Mouse (Mus musculus): ENCODE results near the gene Mif4gd. TPM values are rescaled to one million over a fixed set of nuclear protein-coding genes. Genes with fewer than 3 reads are reported as not detected.
"Not testable (repeated sequence)": the region's sequence is repeated elsewhere in the genome, so short reads cannot be mapped to it uniquely, and the experiment has no call there.

The Mif4gd gene
- 9.6 and 15.5 TPM in 2 replicates for polyA plus RNA-seq (2012; ENCODE audit: insufficient read depth, low replicate concordance)

DNA sequence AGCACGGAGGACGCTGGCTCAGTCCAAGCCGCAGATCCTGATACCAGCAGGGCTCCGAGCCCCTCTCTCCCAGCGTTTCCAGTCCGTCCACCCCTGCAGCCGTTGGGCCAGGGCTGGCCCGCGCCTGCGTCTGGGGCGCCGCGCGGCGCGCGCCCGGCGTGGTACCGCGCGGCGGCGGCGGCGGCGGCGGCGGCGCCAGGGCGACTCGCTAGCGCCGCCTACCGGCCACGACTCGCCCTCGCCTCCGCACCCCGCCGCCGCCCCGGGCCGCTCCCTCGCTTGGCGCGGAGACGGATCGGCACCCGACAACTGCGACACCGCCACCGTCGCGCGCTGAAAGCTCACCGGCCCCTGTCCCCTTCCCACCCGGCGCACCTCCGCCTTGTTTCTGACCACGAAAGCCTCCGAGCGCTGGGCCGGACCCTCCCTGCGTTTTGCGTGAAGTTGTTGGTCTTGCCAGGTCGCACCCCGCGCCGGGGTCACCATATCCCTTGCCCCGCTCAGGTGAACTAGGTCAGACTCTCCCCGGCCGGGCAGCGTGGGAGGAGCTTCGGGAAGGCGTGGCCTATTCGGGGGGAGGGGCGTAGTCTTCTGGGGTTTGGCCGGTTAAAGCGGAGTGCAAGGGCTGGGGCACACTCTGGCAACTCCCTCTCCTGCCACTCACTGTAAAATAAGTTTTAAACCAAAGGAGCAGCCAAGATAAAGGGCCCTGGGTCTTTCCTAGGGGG lies at the start of gene Mif4gd:
Gene Mif4gd (minus strand): TSS at position 560 of the 728 bp plus-strand sequence.
- Histone ChIP-seq H3K4me1 (peaks cover 61% of the 10 kb centered on the region), H3K9me3 (no peaks in the 10 kb centered on the region), H3K27me3 (replicated peaks) (no peaks in the 10 kb centered on the region), H3K4me3 (replicated peaks) (peak within 1 kb of the TSS; percentile 97), H3K36me3 (replicated peaks; ENCODE audit: low read length) (peaks cover 68% of the 10 kb centered on the region)
- no peak for TF ChIP-seq FLI1 (IDR thresholded peaks at IDR 0.05; ENCODE audit: low read length)
- TF ChIP-seq GATA1 (IDR thresholded peaks at IDR 0.05; ENCODE audit: borderline replicate concordance, low read length), result no peak

DNA sequence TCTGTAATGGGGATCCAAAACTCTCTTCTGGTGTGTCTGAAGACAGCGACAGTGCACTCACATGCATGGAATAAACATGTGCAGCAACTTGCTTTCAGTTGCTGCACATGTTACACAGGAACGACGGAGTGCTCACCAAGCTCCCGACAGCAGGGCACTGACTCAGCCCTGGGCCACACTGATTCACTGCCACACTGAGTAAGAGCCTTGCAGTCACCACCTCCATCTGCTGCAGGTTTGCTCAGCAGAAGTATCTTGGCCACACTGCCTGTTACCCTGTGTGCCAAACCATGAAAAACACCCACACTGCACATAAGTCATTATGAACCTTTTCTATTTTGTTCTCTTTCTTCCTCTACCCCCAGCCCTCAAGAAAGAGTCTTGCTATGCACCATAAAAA lies 47.6 kb upstream of the Mif4gd start:
- Histone ChIP-seq H3K36me3 (replicated peaks; ENCODE audit: low read length) (peaks cover 73% of the 10 kb centered on the region), H3K4me1 (peaks cover 94% of the 10 kb centered on the region), H3K4me3 (replicated peaks) (peak overlapping the region; percentile 64), H3K27me3 (replicated peaks) (no peaks in the 10 kb centered on the region), H3K9me3 (0 out of 2 replicates have a peak, but pooled peaks cover 5% of the 10 kb centered on the region)
- no peak for TF ChIP-seq FLI1 (IDR thresholded peaks at IDR 0.05; ENCODE audit: low read length)
- TF ChIP-seq GATA1 (IDR thresholded peaks at IDR 0.05; ENCODE audit: borderline replicate concordance, low read length), result no peak

DNA sequence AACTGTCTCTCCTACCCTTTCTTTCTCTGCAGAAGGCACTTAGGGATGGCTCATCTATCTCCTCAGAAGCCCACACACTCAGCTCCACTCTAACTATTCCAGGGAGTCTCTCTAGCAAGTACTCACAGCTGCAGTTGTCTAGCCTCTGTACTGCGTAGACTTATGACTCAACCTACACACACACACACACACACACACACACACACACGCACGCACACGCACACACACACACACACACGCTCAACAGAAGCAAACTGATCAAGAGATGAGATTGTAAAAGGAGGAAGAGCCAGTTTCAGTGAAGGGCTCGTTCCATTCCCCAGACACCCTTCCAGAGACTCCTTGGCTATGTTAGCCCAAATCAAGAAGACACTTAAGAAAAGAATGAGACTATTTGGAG lies 45.8 kb upstream of the Mif4gd start:
- Histone ChIP-seq H3K4me3 (replicated peaks) (no peak overlapping the region), H3K9me3 (0 out of 2 replicates have a peak, but pooled peaks cover 5% of the 10 kb centered on the region), H3K27me3 (replicated peaks) (no peaks in the 10 kb centered on the region), H3K4me1 (peaks cover 94% of the 10 kb centered on the region), H3K36me3 (replicated peaks; ENCODE audit: low read length) (peaks cover 76% of the 10 kb centered on the region)
- TF ChIP-seq GATA1 (IDR thresholded peaks at IDR 0.05; ENCODE audit: borderline replicate concordance, low read length) (no peak), FLI1 (IDR thresholded peaks at IDR 0.05; ENCODE audit: low read length) (no peak)

DNA sequence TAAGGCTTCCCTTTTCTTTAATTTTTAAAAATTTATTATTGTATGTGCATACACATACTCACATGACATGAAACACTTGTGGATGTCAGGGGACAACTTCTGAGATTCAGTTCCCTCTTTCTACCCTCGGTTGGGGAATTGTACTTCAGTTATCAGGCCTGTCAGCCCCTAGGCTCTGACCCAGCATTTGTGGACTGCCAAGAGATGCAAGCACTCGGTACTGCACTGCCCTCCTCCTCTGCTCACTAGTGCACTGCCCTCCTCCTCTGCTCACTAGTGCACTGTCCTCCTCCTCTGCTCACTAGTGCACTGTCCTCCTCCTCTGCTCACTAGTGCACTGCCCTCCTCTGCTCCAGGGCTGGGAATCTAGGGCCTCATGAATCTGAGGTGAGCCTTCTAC lies 41.4 kb upstream of the Mif4gd start:
- H3K4me1 ChIP-seq, result peaks cover 90% of the 10 kb centered on the region
- TF ChIP-seq FLI1 (IDR thresholded peaks at IDR 0.05; ENCODE audit: low read length) (no peak), GATA1 (IDR thresholded peaks at IDR 0.05; ENCODE audit: borderline replicate concordance, low read length) (no peak)
- no peaks in the 10 kb centered on the region for H3K9me3 ChIP-seq
- H3K27me3 ChIP-seq (replicated peaks), result no peaks in the 10 kb centered on the region
- peak overlapping the region; percentile 80 for H3K4me3 ChIP-seq (replicated peaks)
- peaks cover 81% of the 10 kb centered on the region for H3K36me3 ChIP-seq (replicated peaks; ENCODE audit: low read length)

DNA sequence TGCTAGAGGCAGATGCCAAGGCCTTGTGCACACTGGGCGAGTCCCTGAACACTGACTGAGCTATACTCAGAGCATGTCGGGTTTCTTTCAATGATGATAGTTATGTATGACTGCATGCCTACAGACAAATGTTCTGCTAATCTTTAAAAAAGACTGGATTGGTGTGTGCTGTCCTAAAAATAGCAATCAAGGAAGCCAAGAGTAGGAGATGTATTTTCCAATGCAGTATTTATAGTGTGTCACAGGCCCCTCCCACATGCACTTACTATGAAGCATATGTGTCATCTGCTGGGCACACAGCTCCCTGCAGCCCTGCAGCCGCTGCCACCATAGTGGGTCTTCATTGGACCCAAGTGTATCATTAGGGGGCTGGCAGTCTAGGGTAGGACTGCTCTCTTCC lies 40.4 kb upstream of the Mif4gd start:
- no peaks in the 10 kb centered on the region for H3K27me3 ChIP-seq (replicated peaks)
- peaks cover 90% of the 10 kb centered on the region for H3K4me1 ChIP-seq
- peaks cover 84% of the 10 kb centered on the region for H3K36me3 ChIP-seq (replicated peaks; ENCODE audit: low read length)
- no peak overlapping the region for H3K4me3 ChIP-seq (replicated peaks)
- H3K9me3 ChIP-seq, result no peaks in the 10 kb centered on the region
- TF ChIP-seq GATA1 (IDR thresholded peaks at IDR 0.05; ENCODE audit: borderline replicate concordance, low read length) (no peak), FLI1 (IDR thresholded peaks at IDR 0.05; ENCODE audit: low read length) (no peak)

DNA sequence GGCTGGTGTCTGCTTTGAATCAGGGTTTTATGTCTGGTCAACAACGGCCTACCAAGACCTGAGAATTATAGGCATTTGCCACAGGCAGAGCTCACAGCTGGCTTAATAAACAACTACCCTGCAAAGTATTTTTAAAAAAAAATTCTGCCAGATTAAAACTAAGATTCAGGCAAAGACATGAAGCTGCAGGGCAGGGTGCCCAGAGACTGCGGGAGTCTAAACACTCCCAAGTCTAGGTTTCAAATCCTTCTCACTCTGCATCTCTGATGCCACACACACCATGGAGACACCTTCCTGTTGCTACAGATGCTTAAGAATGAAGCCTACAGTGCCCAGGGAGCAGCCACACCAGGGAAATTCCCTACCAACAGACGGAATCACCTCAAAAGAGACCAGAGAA lies 38.9 kb upstream of the Mif4gd start:
- peaks cover 92% of the 10 kb centered on the region for H3K36me3 ChIP-seq (replicated peaks; ENCODE audit: low read length)

DNA sequence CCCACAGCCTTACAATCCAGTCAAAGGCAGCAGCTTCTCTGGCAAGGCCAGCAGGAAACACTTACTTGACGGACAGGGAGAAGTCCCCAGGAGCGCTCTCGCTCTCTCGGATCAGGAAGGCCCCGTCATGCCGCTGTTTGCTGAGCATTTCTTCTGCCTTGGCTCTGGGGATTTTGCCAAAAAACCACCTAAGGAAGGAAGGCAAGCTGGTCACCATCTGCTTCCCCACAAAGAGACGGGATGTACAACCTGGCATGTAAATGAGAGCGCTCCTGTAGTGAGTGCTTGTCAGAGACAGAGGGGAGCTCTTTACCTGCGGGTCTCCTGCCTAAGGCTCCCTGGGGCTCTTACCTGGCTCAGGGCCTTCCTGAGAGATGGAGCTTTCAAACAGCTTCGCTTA lies 36.9 kb upstream of the Mif4gd start:
- Histone ChIP-seq H3K4me3 (replicated peaks) (no peak overlapping the region), H3K27me3 (replicated peaks) (no peaks in the 10 kb centered on the region), H3K36me3 (replicated peaks; ENCODE audit: low read length) (peaks cover 92% of the 10 kb centered on the region), H3K9me3 (no peaks in the 10 kb centered on the region), H3K4me1 (peaks cover 82% of the 10 kb centered on the region)
- TF ChIP-seq GATA1 (IDR thresholded peaks at IDR 0.05; ENCODE audit: borderline replicate concordance, low read length) (no peak), FLI1 (IDR thresholded peaks at IDR 0.05; ENCODE audit: low read length) (no peak)

More for the DNA sequence above, 38.9 kb upstream of the Mif4gd start:
- Histone ChIP-seq H3K9me3 (no peaks in the 10 kb centered on the region), H3K27me3 (replicated peaks) (no peaks in the 10 kb centered on the region), H3K4me1 (peaks cover 91% of the 10 kb centered on the region), H3K4me3 (replicated peaks) (no peak overlapping the region)
- TF ChIP-seq GATA1 (IDR thresholded peaks at IDR 0.05; ENCODE audit: borderline replicate concordance, low read length) (no peak), FLI1 (IDR thresholded peaks at IDR 0.05; ENCODE audit: low read length) (no peak)

DNA sequence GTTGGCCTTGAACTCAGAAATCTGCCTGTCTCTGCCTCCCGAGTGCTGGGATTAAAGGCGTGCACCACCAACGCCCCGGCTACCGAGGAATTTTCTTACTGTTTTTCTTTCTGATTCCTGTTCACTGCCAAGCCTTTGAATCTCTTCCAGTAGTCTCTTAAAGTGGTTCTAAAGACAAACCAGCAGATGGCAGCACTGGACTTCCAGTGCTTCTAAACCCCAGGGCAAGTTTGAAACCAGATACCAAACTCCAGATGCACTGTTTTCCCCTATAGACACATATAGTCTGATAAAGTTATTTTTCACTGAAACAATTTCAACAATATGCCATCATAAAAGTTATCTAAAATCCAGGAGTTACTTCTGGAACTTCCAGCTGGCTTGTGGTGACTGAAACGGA lies 34.7 kb upstream of the Mif4gd start:
- peaks cover 85% of the 10 kb centered on the region for H3K4me1 ChIP-seq
- no peak overlapping the region for H3K4me3 ChIP-seq (replicated peaks)
- no peaks in the 10 kb centered on the region for H3K9me3 ChIP-seq
- H3K27me3 ChIP-seq (replicated peaks), result no peaks in the 10 kb centered on the region
- TF ChIP-seq GATA1 (IDR thresholded peaks at IDR 0.05; ENCODE audit: borderline replicate concordance, low read length) (no peak), FLI1 (IDR thresholded peaks at IDR 0.05; ENCODE audit: low read length) (no peak)
- peaks cover 87% of the 10 kb centered on the region for H3K36me3 ChIP-seq (replicated peaks; ENCODE audit: low read length)

DNA sequence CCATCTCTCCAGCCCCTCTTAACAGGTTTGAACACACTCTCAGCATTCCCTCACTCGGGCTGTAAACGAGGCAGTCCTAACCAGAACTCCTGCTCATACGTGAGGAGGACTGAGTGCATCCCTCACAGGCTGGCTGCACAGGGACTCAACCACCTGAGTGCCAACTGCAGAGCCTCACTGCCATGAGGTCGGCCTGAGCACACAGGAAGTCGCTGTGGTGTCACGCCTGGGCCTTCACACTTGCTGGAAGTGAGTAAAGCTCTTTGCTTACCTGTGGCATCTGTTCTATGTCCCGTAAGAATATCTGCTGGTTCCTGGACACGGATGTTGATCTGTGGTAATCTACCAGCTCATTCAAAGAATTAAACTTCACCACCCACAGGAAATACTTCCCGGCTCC lies 33.7 kb upstream of the Mif4gd start:
- peaks cover 86% of the 10 kb centered on the region for H3K36me3 ChIP-seq (replicated peaks; ENCODE audit: low read length)
- TF ChIP-seq GATA1 (IDR thresholded peaks at IDR 0.05; ENCODE audit: borderline replicate concordance, low read length) (no peak), FLI1 (IDR thresholded peaks at IDR 0.05; ENCODE audit: low read length) (no peak)
- H3K4me3 ChIP-seq (replicated peaks), result peak overlapping the region; percentile 5
- H3K9me3 ChIP-seq, result no peaks in the 10 kb centered on the region
- no peaks in the 10 kb centered on the region for H3K27me3 ChIP-seq (replicated peaks)
- peaks cover 88% of the 10 kb centered on the region for H3K4me1 ChIP-seq

DNA sequence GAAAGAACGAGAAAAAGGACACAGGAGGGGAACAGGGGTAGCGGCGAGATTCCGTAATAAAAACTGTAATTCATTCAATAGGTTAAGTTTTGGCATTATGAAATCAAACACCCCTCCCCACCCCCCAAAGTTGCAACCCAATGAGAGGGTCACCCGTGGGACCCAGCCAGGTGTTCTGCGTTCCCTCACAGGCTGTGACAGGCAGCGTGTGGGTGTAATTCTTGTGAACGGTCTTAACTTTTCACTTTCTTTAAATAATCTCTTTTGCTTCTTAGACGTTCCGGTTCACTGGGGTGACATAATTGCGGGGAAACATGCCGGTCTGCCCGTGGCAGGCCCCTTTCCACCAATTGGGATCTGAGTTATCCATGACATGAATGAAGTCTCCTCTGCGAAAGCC lies 32.7 kb upstream of the Mif4gd start:
- H3K9me3 ChIP-seq; H3K4me3 ChIP-seq (replicated peaks); H3K27me3 ChIP-seq (replicated peaks): not testable (repeated sequence)
- Histone ChIP-seq H3K36me3 (replicated peaks; ENCODE audit: low read length) (peaks cover 78% of the 10 kb centered on the region), H3K4me1 (peaks cover 88% of the 10 kb centered on the region)
